Mouse (Mus musculus): ENCODE data around the gene Pla2g4e.

Gene Pla2g4e

GRCm38 (mm10) chr2:120244679-120245420 lies at the start of gene Pla2g4e:
TSS of gene Pla2g4e (minus strand) at chr2:120245335.
- in situ Hi-C loops (cut with MboI; ENCODE audit: unreplicated experiment in 2 of 2), result no loop called here

- in situ Hi-C loops (cut with MboI; ENCODE audit: unreplicated experiment in 2 of 2), result no loop called here
These were observed 46.4 kb upstream of the Pla2g4e start for GRCm38 (mm10) chr2:120291471-120292078.

- in situ Hi-C loops (cut with MboI; ENCODE audit: unreplicated experiment in 2 of 2), result loop anchor here in 1 of 2 experiments (5.0 to 10.0 kb wide), 2 partner anchors 212 to 304 kb away; no protein-coding TSS in a partner anchor
These were observed 43.9 kb upstream of the Pla2g4e start, which contains the start of gene Pla2g4d for GRCm38 (mm10) chr2:120288995-120289394. TSS of gene Pla2g4d (minus strand) at chr2:120289197.

GRCm38 (mm10) chr2:120288401-120288800 lies 43.3 kb upstream of the Pla2g4e start:
- in situ Hi-C loops (cut with MboI; ENCODE audit: unreplicated experiment in 2 of 2), result loop anchor here in 1 of 2 experiments (5.0 to 10.0 kb wide), 2 partner anchors 211 to 304 kb away; no protein-coding TSS in a partner anchor

GRCm38 (mm10) chr2:120285639-120286038 lies 40.5 kb upstream of the Pla2g4e start:
- in situ Hi-C loops (cut with MboI; ENCODE audit: unreplicated experiment in 2 of 2), result loop anchor here in 1 of 2 experiments (5.0 to 10.0 kb wide), 2 partner anchors 208 to 301 kb away; no protein-coding TSS in a partner anchor

- in situ Hi-C loops (cut with MboI; ENCODE audit: unreplicated experiment in 2 of 2), result loop anchor here (5.0 to 10.0 kb wide), 4 partner anchors 107 to 300 kb away; no protein-coding TSS in a partner anchor
These were observed 39.6 kb upstream of the Pla2g4e start for GRCm38 (mm10) chr2:120284705-120285104.

GRCm38 (mm10) chr2:120284094-120284493 lies 39.0 kb upstream of the Pla2g4e start:
- in situ Hi-C loops (cut with MboI; ENCODE audit: unreplicated experiment in 2 of 2), result loop anchor here (5.0 to 10.0 kb wide), 3 partner anchors 107 to 299 kb away; no protein-coding TSS in a partner anchor

GRCm38 (mm10) chr2:120283550-120283949 lies 38.4 kb upstream of the Pla2g4e start:
- in situ Hi-C loops (cut with MboI; ENCODE audit: unreplicated experiment in 2 of 2), result loop anchor here (5.0 to 10.0 kb wide), 3 partner anchors 106 to 299 kb away; no protein-coding TSS in a partner anchor

GRCm38 (mm10) chr2:120281221-120281620 lies 36.1 kb upstream of the Pla2g4e start:
- in situ Hi-C loops (cut with MboI; ENCODE audit: unreplicated experiment in 2 of 2), result loop anchor here (5.0 to 10.0 kb wide), 3 partner anchors 104 to 296 kb away; no protein-coding TSS in a partner anchor

- in situ Hi-C loops (cut with MboI; ENCODE audit: unreplicated experiment in 2 of 2), result loop anchor here (5.0 to 10.0 kb wide), 3 partner anchors 103 to 295 kb away; no protein-coding TSS in a partner anchor
These were observed 34.8 kb upstream of the Pla2g4e start for GRCm38 (mm10) chr2:120279961-120280360.

- in situ Hi-C loops (cut with MboI; ENCODE audit: unreplicated experiment in 2 of 2), result no loop called here
These were observed 31.8 kb upstream of the Pla2g4e start for GRCm38 (mm10) chr2:120276951-120277350.

- in situ Hi-C loops (cut with MboI; ENCODE audit: unreplicated experiment in 2 of 2), result loop anchor here in 1 of 2 experiments (5.0 to 10.0 kb wide), 2 partner anchors 181 to 294 kb away; partner anchors contain the start of gene Mapkbp1
These were observed 23.5 kb upstream of the Pla2g4e start for GRCm38 (mm10) chr2:120268635-120269034.

- in situ Hi-C loops (cut with MboI; ENCODE audit: unreplicated experiment in 2 of 2), result loop anchor here in 1 of 2 experiments (5.0 to 10.0 kb wide), 2 partner anchors 178 to 291 kb away; partner anchors contain the start of gene Mapkbp1
These were observed 20.4 kb upstream of the Pla2g4e start for GRCm38 (mm10) chr2:120265523-120265922.

GRCm38 (mm10) chr2:120264858-120265257 lies 19.7 kb upstream of the Pla2g4e start:
- in situ Hi-C loops (cut with MboI; ENCODE audit: unreplicated experiment in 2 of 2), result loop anchor here in 1 of 2 experiments (5.0 to 10.0 kb wide), 2 partner anchors 178 to 290 kb away; partner anchors contain the start of gene Mapkbp1

- in situ Hi-C loops (cut with MboI; ENCODE audit: unreplicated experiment in 2 of 2), result loop anchor here in 1 of 2 experiments (10.0 kb wide), 1 partner anchor 288 kb away; the partner anchor contains the start of gene Mapkbp1
These were observed 17.7 kb upstream of the Pla2g4e start for GRCm38 (mm10) chr2:120262876-120263275.

- in situ Hi-C loops (cut with MboI; ENCODE audit: unreplicated experiment in 2 of 2), result loop anchor here in 1 of 2 experiments (10.0 kb wide), 1 partner anchor 287 kb away; the partner anchor contains the start of gene Mapkbp1
These were observed 16.2 kb upstream of the Pla2g4e start for GRCm38 (mm10) chr2:120261346-120261745.

- in situ Hi-C loops (cut with MboI; ENCODE audit: unreplicated experiment in 2 of 2), result no loop called here
These were observed 11.1 kb upstream of the Pla2g4e start for GRCm38 (mm10) chr2:120256259-120256658.

- in situ Hi-C loops (cut with MboI; ENCODE audit: unreplicated experiment in 2 of 2), result no loop called here
These were observed 7.5 kb upstream of the Pla2g4e start for GRCm38 (mm10) chr2:120252644-120253043.

- in situ Hi-C loops (cut with MboI; ENCODE audit: unreplicated experiment in 2 of 2), result no loop called here
These were observed 384 bp upstream of the Pla2g4e start for GRCm38 (mm10) chr2:120245421-120246016.

- in situ Hi-C loops (cut with MboI; ENCODE audit: unreplicated experiment in 2 of 2), result no loop called here
These were observed 1.1 kb downstream of the Pla2g4e start for GRCm38 (mm10) chr2:120243995-120244394.

All from v-Abl transformed pro-B cells (cell line).